Mouse (Mus musculus) megakaryocyte, embryonic 14.5 days (primary cell): ENCODE data around the gene Gse1.

ENCODE experiments used
- FLI1 ChIP-seq: IDR thresholded peaks from 2 replicates; pipeline ENCODE4 v1.6.1; 2012; ENCODE audit warnings: low read length, inconsistent platforms, mixed read lengths
- GATA1 ChIP-seq: IDR thresholded peaks from 3 replicates; pipeline ENCODE4 v1.6.1; 2012; ENCODE audit warnings: mixed read lengths, low read length, inconsistent platforms, borderline replicate concordance

GRCm38 (mm10) chr8:120449139-120449538 lies 220.9 kb downstream of the Gse1 start:
- no peak for TF ChIP-seq GATA1
- no peak for TF ChIP-seq FLI1
